Mouse (Mus musculus) frontal cortex, postnatal 36 days (tissue): ENCODE measurements around the gene Rsrc2.
"Not testable (repeated sequence)": the region's sequence is repeated elsewhere in the genome, so short reads cannot be mapped to it uniquely, and the experiment has no call there.

Experiments
- DNase-seq, 2 experiments: peaks; one replicate each; pipeline ENCODE4 v3.0.0; 2022; ENCODE audit warnings: low spot score in 2 of 2

Rsrc2 gene

GRCm38 (mm10) chr5:123749065-123750064 is at the start of gene Rsrc2, which contains the start of gene Kntc1:
Gene Rsrc2 (minus strand): TSS chr5:123749414.
Gene Kntc1 (plus strand): TSS chr5:123749716.
- peak; percentile 97 to 99 for DNase-seq

GRCm38 (mm10) chr5:123793081-123793480 is 43.9 kb upstream of the Rsrc2 start:
- DNase-seq, result no peak

DNA sequence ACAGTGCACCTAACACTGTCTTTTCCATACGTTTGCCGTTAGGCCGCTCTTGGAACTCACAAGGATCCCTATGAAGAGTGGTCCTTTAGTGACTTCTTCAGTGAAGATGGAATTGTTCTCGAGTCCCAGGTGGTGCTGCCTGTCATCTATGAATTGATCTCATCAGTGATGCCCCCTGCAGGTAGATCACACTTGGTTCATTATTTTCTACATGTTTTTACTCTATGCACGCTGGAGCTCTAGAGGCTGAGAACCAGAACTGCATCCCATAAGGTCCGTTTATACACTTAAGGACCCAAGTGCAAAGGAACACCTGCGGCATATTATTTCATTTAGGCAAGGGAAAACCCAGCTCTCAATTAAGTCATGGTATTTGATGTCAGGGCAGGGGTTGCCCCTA is 39.8 kb upstream of the Rsrc2 start:
- no peak for DNase-seq

DNA sequence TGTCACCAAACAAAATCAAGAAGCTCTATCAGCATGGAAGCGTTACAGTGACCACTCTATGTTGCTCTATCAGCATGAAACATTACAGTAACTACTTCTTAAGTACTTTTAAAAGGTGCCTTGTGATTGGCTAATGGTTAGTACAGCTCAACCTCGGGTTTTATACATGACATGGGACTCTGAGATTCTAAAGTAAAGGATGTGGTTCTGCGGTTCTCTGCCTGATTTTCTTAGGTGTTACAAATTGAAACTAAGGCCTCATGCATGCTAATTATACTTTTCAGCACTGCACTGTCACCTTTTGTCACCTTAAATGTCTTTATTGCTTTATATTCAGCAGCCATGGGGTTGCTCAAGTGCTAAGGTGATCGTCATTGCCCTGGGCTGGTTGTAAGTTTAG is 32.6 kb upstream of the Rsrc2 start:
- DNase-seq, result no peak

- no peak for DNase-seq
Measured at GRCm38 (mm10) chr5:123780716-123781115, 31.5 kb upstream of the Rsrc2 start.

- no peak for DNase-seq
Measured at GRCm38 (mm10) chr5:123773441-123773840, 24.2 kb upstream of the Rsrc2 start.

- DNase-seq, result not testable (repeated sequence)
Measured at GRCm38 (mm10) chr5:123766455-123766854, 17.2 kb upstream of the Rsrc2 start.

DNA sequence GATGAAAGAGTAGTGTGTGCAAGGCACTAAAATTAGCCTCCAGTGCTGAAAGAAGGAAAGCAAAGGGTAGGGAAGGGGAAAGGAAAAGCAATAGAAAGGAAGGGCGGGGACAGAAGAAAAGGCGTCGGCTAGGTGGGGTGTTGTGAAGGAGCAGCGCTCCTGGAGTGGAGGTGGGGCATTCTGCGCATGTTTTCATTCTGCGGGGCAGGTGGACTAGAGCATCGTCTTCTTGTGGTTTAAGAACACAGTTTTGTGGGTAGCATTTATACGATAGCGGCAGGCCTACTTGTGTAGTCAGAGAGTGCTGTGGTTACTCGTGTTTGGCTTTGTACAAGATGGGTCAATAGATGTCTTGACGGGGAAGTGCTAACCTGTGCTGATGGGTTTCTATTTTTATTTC is 16.3 kb upstream of the Rsrc2 start:
- no peak for DNase-seq

DNA sequence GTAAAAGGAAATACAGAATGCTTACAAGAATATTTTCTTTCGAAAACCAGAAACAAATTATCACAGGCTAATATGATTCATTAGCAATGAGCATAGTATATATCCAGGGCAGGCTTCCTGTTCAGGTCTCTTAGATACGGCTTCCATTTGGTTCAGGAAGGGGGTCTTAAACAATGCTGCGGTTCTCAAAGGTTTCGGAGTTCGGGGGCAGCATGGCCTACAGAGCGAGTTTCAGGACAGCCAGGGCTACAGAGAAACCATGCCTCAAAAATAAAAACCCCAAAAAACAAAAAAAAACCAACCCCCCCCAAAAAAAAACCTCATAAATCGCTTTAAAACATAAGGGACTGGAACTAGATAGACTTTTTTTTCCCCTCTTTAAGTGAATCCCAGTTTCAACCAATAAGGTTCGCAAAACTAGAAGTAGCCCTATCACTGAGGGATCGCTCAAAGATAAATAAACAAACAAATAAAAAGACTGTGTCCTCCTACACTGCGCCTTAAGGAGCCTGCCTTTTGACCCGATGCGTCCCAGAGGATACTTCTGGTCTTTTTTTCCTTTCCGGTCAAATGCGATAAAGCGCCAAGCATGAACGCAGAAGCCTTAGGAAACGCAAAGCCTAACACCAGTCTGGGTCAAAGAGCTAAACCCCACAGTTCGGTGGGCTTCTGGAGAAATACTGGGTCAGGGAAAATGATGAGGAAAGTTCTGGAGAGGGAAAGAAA is 712 bp downstream of the Rsrc2 start:
- DNase-seq, result no peak

DNA sequence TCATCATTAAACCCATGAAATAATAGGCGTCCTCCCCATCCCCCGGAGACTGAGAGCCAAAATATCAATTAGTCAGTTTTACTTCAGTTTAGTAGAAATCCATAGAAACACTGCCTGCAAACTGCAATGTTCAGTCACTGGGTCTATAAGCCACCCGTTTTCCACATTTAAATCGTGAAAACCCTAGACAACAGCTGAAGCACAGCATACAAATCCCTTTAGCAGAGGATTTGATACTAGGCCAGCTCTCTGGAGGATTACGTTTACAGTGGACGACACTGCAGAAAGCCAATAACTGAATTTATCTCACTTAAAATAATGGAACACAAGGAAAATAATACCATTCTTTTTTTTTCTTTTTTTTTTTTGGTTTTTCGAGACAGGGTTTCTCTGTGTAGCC is 1.6 kb downstream of the Rsrc2 start:
- DNase-seq, result no peak

GRCm38 (mm10) chr5:123746253-123746652 is 3.0 kb downstream of the Rsrc2 start:
- no peak for DNase-seq

- no peak for DNase-seq
Measured at GRCm38 (mm10) chr5:123744358-123744757, 4.9 kb downstream of the Rsrc2 start.

GRCm38 (mm10) chr5:123730981-123731380 is 18.2 kb downstream of the Rsrc2 start:
- DNase-seq, result no peak

DNA sequence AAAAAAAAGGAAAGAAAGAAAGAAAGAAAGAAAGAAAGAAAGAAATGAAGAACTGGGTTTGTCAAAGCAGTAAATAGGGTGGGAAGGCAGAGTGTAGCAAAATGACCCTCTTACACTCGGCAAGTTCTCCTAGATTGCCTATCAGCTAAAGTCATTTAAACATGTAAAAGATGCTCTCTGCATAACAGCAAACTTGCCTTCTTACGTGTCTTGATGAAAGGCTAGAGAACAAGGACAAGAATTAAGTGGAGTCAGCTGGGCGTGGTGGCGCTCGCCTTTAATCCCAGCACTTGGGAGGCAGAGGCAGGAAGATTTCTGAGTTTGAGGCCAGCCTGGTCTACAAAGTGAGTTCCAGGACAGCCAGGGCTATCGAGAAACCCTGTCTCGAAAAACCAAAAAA is 25.4 kb downstream of the Rsrc2 start:
- DNase-seq, result not testable (repeated sequence)

GRCm38 (mm10) chr5:123720328-123721311 is 28.6 kb downstream of the Rsrc2 start, which contains the start of gene Zcchc8:
Gene Zcchc8 (minus strand): TSS chr5:123721100.
- peak; percentile 95 to 98 for DNase-seq

DNA sequence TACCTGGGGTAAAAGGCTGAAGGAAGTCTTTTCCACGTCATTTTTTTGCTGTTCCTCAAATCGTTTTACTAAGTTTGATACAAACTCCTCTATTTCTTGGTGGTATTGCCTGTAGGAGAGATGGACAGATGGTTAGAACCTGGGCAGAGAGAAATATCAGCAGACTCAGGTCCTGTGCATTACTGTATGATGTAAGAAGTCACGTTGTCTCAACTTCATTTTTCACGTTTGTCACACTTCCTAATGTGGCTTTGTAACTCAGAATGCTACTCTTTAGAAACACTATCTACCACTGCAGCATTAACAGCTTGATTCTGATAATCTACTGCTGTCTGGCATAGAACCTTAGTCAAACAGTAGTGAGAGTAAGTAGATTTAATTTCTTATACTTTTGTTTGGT is 34.6 kb downstream of the Rsrc2 start:
- DNase-seq, result no peak

DNA sequence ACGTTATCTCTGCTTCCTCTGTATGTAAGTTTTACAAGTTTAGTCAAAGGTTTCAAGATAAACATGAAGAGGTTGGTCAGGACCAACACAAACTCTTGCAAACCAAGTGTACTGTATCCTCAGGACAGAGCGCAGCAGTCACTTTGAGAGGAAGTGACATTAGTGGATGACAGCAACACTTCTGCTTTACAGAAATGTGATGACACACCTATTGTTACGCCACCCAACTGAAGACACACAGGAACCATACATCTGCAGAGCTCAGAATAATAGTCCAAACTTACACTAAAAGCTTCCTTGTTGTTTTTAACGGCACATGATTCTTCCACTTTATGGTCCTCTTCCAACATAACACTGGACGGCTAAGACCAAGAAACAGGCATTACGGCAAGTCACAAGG is 35.4 kb downstream of the Rsrc2 start:
- no peak for DNase-seq

- DNase-seq, result no peak
Measured at GRCm38 (mm10) chr5:123709571-123709970, 39.6 kb downstream of the Rsrc2 start.

GRCm38 (mm10) chr5:123708598-123708997 is 40.6 kb downstream of the Rsrc2 start:
- no peak for DNase-seq

GRCm38 (mm10) chr5:123700625-123701024 is 48.6 kb downstream of the Rsrc2 start:
- DNase-seq, result peak; percentile 25 to 33

- DNase-seq, result peak; percentile 57 to 59
Measured at GRCm38 (mm10) chr5:123699198-123699597, 50.0 kb downstream of the Rsrc2 start.
